Mouse (Mus musculus) CD4-positive, CD25-positive, alpha-beta regulatory T cell, adult 2 months (primary cell): Measurements from ENCODE around the gene Rpl22l1.
"Not testable (repeated sequence)": the region's sequence is repeated elsewhere in the genome, so short reads cannot be mapped to it uniquely, and the experiment has no call there.

ENCODE experiments used
- DNase-seq: peaks from one replicate; pipeline ENCODE4 v3.0.0-alpha.2; 2012; ENCODE audit warnings: low read depth, low spot score

The Rpl22l1 gene

DNA sequence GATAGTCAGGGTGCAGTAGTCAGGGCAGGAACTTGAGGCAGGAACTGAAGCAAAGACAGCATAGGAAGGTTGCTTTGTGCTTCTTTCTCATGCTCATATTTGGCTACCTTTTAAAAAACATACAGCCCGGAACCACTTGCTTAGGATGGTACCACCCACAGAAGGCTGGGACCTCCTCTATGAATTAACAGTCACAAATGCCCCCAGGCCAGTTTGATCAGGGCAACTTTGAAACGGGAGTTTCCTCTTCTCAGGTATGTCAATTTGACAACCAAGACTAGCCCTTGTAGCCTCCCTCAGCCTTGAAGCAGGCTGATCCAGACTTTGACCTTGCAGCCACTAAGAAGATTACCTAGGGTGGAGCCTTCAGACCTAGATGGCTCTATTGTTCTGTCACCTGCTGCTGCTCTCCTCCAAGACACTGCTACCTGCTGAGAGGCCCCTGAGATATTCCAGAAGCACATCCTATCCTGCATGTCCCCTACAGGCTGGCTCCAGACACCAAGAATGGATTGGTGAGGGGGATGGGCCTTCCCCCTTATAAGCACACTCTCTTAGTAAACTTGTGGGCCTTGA lies 31.6 kb downstream of the Rpl22l1 start:
- no peak for DNase-seq

GRCm38 (mm10) chr3:28841886-28842649 lies 36.8 kb downstream of the Rpl22l1 start:
- no peak for DNase-seq

DNA sequence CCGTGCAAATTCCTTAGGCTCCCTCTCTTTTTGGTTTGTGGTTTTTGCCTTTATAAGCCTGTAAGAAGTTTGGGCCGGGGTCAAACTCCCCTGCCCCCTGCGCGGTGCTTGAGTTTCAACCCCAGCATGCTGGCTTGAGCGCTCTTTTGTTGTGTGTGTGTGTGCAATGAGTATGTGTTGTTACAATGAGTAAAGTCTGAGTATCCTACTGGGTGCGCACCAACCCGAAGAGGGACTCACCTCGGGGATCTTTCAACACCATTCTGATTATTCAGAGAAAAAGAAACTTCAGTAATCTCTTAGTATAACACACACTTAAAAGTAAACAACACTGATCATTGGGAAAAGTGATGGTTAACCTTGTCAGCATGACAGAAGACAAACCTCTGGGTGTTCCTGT lies 38.0 kb downstream of the Rpl22l1 start:
- no peak for DNase-seq

DNA sequence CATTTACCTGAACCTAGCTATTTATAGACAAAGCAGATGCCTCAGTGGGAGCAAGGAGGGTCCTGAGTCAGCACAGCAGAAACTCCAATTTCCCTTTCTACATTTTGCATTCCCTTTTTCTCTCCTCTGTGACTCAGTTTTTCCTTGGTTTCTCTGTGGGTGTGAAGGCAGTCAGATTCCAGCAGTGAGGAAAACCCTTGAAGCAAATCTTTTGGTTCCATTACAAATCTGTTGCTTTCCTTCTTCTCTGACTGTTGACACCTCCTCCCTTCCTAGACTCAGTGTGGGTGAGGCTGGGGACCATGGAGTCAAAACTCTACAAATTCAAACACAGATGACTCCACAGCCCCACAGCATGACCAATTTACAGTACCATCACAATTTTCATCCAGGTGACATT lies 41.9 kb downstream of the Rpl22l1 start:
- DNase-seq, result no peak

- not testable (repeated sequence) for DNase-seq
Observed at GRCm38 (mm10) chr3:28852174-28852573, 46.9 kb downstream of the Rpl22l1 start.
